Mouse (Mus musculus): Measurements from ENCODE around the gene Gnai1.

The Gnai1 gene

DNA sequence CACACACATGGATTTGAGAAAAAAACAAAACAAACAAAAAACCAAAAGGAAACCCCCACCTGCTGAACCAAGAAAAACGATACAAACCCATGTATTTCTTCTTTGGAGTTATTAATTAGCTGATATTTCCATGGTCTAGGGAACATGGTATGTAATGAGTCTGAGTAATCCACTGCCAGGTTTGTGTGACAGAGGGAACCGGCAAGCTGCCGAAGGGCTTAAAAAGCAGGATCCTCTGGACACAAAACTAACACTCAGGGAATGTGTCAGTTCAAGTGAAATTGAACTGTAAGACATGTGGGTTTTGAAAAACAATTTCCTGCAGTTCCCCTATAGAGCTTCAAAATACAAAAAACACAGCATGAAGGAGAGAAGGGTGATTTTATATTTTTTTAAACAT lies 72.1 kb downstream of the Gnai1 start:
- no peak for DNase-seq (ENCODE audit: low read depth, low spot score)

GRCm38 (mm10) chr5:18282095-18282494 lies 78.1 kb downstream of the Gnai1 start:
- peak; percentile 38 for DNase-seq (ENCODE audit: low read depth, low spot score)

GRCm38 (mm10) chr5:18274352-18274940 lies 85.7 kb downstream of the Gnai1 start:
- DNase-seq (ENCODE audit: low read depth, low spot score) = no peak

GRCm38 (mm10) chr5:18273291-18274284 lies 86.6 kb downstream of the Gnai1 start:
- no peak for DNase-seq (ENCODE audit: low read depth, low spot score)

DNA sequence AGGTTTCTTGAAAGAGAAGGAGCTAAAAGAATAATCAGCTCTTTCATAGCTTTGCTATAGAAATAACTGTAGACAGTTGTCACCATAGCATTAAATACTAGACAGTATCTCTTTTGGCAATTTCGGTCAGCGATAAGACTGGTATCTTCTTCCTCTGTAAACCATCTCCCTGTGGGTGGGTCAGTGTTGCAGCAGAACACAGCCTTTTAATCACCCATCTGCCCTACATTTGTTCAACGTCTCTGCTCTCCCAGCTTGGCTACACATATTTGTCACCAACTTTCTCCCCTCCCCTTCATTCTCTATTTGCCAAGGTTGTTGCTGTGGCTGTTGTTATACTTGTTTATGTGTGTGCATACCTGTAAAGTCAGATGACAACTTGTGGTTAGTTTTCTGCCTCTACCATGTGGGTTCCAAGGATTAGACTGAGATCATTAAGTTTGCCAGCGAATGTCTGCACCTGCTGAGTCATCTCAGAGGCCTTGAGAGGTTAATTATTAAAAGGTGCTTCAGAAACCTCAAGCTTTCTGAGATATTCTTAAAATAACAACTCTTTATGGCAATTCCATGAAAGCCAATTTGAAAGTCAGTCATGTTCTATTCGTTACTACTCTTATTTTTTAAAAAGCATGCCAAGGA lies 109.7 kb downstream of the Gnai1 start:
- DNase-seq (ENCODE audit: low read depth, low spot score) = no peak

DNA sequence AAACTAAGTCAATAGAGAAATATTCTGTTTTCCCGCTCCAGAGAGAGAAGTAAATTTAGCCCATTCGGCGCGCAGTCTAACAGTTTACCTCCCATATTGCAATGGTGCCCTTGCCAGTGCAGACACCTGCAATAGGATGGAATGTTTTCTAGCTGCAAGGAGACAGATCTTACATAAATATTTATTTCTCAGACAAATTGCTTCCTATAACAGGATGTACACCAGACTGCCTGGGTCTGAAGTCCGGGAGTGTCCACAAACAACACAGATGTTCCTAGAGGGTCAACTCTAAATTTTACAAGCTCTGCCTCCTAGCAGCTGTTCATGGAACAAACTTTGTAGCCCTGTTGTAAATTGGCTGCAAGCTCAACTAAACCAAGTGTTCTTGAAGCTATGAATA lies 111.0 kb downstream of the Gnai1 start:
- no peak for DNase-seq (ENCODE audit: low read depth, low spot score)

- DNase-seq (ENCODE audit: low read depth, low spot score) = peak; percentile 30
These were observed 130.8 kb downstream of the Gnai1 start for GRCm38 (mm10) chr5:18229396-18229795.

- DNase-seq (ENCODE audit: low read depth, low spot score) = peak; percentile 84
These were observed 131.3 kb downstream of the Gnai1 start for GRCm38 (mm10) chr5:18228866-18229265.

- DNase-seq (ENCODE audit: low read depth, low spot score) = peak; percentile 17
These were observed 139.3 kb downstream of the Gnai1 start for GRCm38 (mm10) chr5:18220873-18221272.

- no peak for DNase-seq (ENCODE audit: low read depth, low spot score)
These were observed 141.9 kb downstream of the Gnai1 start for GRCm38 (mm10) chr5:18218292-18218691.

GRCm38 (mm10) chr5:18217856-18218255 lies 142.3 kb downstream of the Gnai1 start:
- DNase-seq (ENCODE audit: low read depth, low spot score) = no peak
